Comparison of ENCODE assay signal across 20 mouse cellular contexts in genomic region chr3:101902344-101902743, GRCm38 (mm10). TPM values are rescaled to one million over a fixed set of nuclear protein-coding genes. Genes with fewer than 3 reads are reported as not detected.
DNase-seq lines count a peak whose midpoint lies in the region; ATAC-seq and TF ChIP-seq lines count a peak whose summit lies in the region.
"Had no signal": no experiment of that assay in that cellular context is flagged by ENCODE, and none has a peak within 500 bp of the region (broad histone marks: within the 10 kb centered on the region; RNA-seq: fewer than 3 reads in every experiment).

No protein-coding gene starts in this region.

- no peaks in the 10 kb centered on the region for H3K36me3 ChIP-seq in forebrain, embryonic 13.5 days (ENCODE audit: poor library complexity, severe bottlenecking)
- no peaks in the 10 kb centered on the region for H3K36me3 ChIP-seq in forebrain, embryonic 11.5 days (ENCODE audit: control insufficient read depth, insufficient read depth, low read length)
- 0 out of 2 replicates have a peak, but pooled peaks cover 2% of the 10 kb centered on the region for H3K36me3 ChIP-seq in heart, embryonic 12.5 days
- H3K36me3 ChIP-seq in heart, adult 2 months (ENCODE audit: control insufficient read depth, insufficient read depth, low read length), result peaks cover 9% of the 10 kb centered on the region
- no peaks in the 10 kb centered on the region for H3K36me3 ChIP-seq in kidney, postnatal 0 days (ENCODE audit: insufficient read depth, low read length)
- H3K36me3 ChIP-seq: hindbrain, embryonic 12.5 days; limb, embryonic 12.5 days; liver, embryonic 13.5 days had no signal

- TF ChIP-seq EP300 in heart, adult 2 months (IDR thresholded peaks at IDR 0.05; ENCODE audit: insufficient read depth, low read depth, low read length), result no peak

- H3K4me2 ChIP-seq in forebrain, embryonic 13.5 days, result no peak overlapping the region
- no peak overlapping the region for H3K4me2 ChIP-seq in forebrain, embryonic 11.5 days (ENCODE audit: low read depth, low read length, severe bottlenecking)
- peak overlapping the region; percentile 17; the same call in 1 of the 2 replicates for H3K4me2 ChIP-seq in heart, embryonic 12.5 days
- no peak overlapping the region for H3K4me2 ChIP-seq in kidney, postnatal 0 days (ENCODE audit: low read length)
- H3K4me2 ChIP-seq: embryonic facial prominence, embryonic 13.5 days; hindbrain, embryonic 12.5 days; limb, embryonic 12.5 days; liver, embryonic 13.5 days; midbrain, embryonic 11.5 days had no signal

- intact Hi-C loops in heart, adult 2 months (cut with DNase I), result no loop called here

- 71% methylated on average over 7 of the region's 7 CpGs for WGBS in forebrain, embryonic 13.5 days
- WGBS in forebrain, embryonic 11.5 days, result 74% methylated on average over 7 of the region's 7 CpGs
- WGBS in heart, embryonic 12.5 days, result 28% methylated on average over 7 of the region's 7 CpGs
- WGBS in heart, adult 2 months, result 31% methylated on average over 7 of the region's 7 CpGs
- WGBS in kidney, postnatal 0 days, result 36% methylated on average over 7 of the region's 7 CpGs

- no peak for TF ChIP-seq CTCF in heart, adult 2 months (IDR thresholded peaks at IDR 0.05)
- no peak for TF ChIP-seq CTCF in kidney, postnatal 0 days (IDR thresholded peaks at IDR 0.05; ENCODE audit: low read depth)
- no peak for TF ChIP-seq CTCF in brain, embryonic 14.5 days (IDR thresholded peaks at IDR 0.05; ENCODE audit: borderline replicate concordance, extremely low read depth, insufficient read depth, insufficient read length)

- H3K9me3 ChIP-seq in forebrain, embryonic 13.5 days (replicated peaks), result no peaks in the 10 kb centered on the region
- no peaks in the 10 kb centered on the region for H3K9me3 ChIP-seq in forebrain, embryonic 11.5 days (ENCODE audit: control insufficient read depth, low read length)
- H3K9me3 ChIP-seq in heart, embryonic 12.5 days (replicated peaks), result no peaks in the 10 kb centered on the region
- no peaks in the 10 kb centered on the region for H3K9me3 ChIP-seq in kidney, postnatal 0 days (replicated peaks; ENCODE audit: low read length)
- H3K9me3 ChIP-seq: embryonic facial prominence, embryonic 13.5 days; hindbrain, embryonic 12.5 days; limb, embryonic 12.5 days; liver, embryonic 13.5 days had no signal

- no peak overlapping the region for H3K9ac ChIP-seq in forebrain, embryonic 13.5 days
- H3K9ac ChIP-seq in forebrain, embryonic 11.5 days (ENCODE audit: low read length), result no peak overlapping the region
- H3K9ac ChIP-seq in heart, embryonic 12.5 days, result no peak overlapping the region
- no peak overlapping the region for H3K9ac ChIP-seq in heart, adult 2 months (ENCODE audit: low read depth, low read length)
- H3K9ac ChIP-seq in kidney, postnatal 0 days (ENCODE audit: low read depth, low read length), result no peak overlapping the region
- H3K9ac ChIP-seq: embryonic facial prominence, embryonic 13.5 days; hindbrain, embryonic 12.5 days; limb, embryonic 12.5 days; liver, embryonic 13.5 days had no signal

- no peaks in the 10 kb centered on the region for H3K79me2 ChIP-seq in heart, adult 2 months (replicated peaks; ENCODE audit: control insufficient read depth, insufficient read depth, low read length)

- no peak for ATAC-seq in forebrain, embryonic 13.5 days
- ATAC-seq in forebrain, embryonic 11.5 days (replicated peaks; ENCODE audit: low FRiP score), result no peak
- ATAC-seq in heart, embryonic 12.5 days (ENCODE audit: insufficient number of reproducible peaks, low FRiP score), result no peak
- ATAC-seq in kidney, postnatal 0 days (replicated peaks; ENCODE audit: low FRiP score, low read depth), result no peak
- ATAC-seq: CD4-positive, CD25-positive, alpha-beta regulatory T cell, adult 4 months; Patski had no signal

- TF ChIP-seq POLR2A in heart, adult 2 months (IDR thresholded peaks at IDR 0.05; ENCODE audit: insufficient read depth, low read depth, low read length), result no peak
- no peak for TF ChIP-seq POLR2A in brain, embryonic 14.5 days (IDR thresholded peaks at IDR 0.05; ENCODE audit: borderline replicate concordance, extremely low read depth, insufficient read depth, insufficient read length, poor library complexity, severe bottlenecking)

- no peak for DNase-seq in forebrain, embryonic 11.5 days (ENCODE audit: low spot score)
- DNase-seq in heart, adult 2 months, result no peak
- peak; percentile 45 for DNase-seq in kidney, postnatal 0 days (ENCODE audit: low spot score)
- no peak for DNase-seq in kidney, postnatal 25 days
- DNase-seq in brain, embryonic 14.5 days (ENCODE audit: low read depth), result peak; percentile 60
- DNase-seq in spleen, postnatal 36 days (ENCODE audit: low spot score in 2 of 2), result no peak
- DNase-seq: adrenal gland, adult 8-10 months; cerebellum, adult 9-11 months; liver, embryonic 13.5 days; retina, postnatal 1 day; thymus, postnatal 14 days had no signal

- H3K4me1 ChIP-seq in forebrain, embryonic 13.5 days, result peaks cover 9% of the 10 kb centered on the region; the same call in 1 of the 2 replicates
- H3K4me1 ChIP-seq in forebrain, embryonic 11.5 days (replicated peaks; ENCODE audit: control insufficient read depth, insufficient read depth, low read length), result no peaks in the 10 kb centered on the region
- H3K4me1 ChIP-seq in heart, embryonic 12.5 days (replicated peaks), result peaks cover 51% of the 10 kb centered on the region
- peaks cover 1% of the 10 kb centered on the region; the same call in 1 of the 2 replicates for H3K4me1 ChIP-seq in heart, adult 2 months (ENCODE audit: control insufficient read depth, insufficient read depth, low read length)
- 0 out of 2 replicates have a peak, but pooled peaks cover 13% of the 10 kb centered on the region for H3K4me1 ChIP-seq in kidney, postnatal 0 days (replicated peaks; ENCODE audit: insufficient read depth, low read length)
- H3K4me1 ChIP-seq: embryonic facial prominence, embryonic 13.5 days had no signal

- no peak overlapping the region for H3K4me3 ChIP-seq in forebrain, embryonic 13.5 days
- H3K4me3 ChIP-seq in forebrain, embryonic 11.5 days (ENCODE audit: low read depth, low read length), result no peak overlapping the region
- H3K4me3 ChIP-seq in heart, embryonic 12.5 days, result no peak overlapping the region
- no peak overlapping the region for H3K4me3 ChIP-seq in heart, adult 2 months
- no peak overlapping the region for H3K4me3 ChIP-seq in kidney, postnatal 0 days (replicated peaks; ENCODE audit: low read depth, low read length)
- H3K4me3 ChIP-seq: embryonic facial prominence, embryonic 13.5 days; hindbrain, embryonic 12.5 days; limb, embryonic 12.5 days; liver, embryonic 13.5 days had no signal

- H3K27me3 ChIP-seq in forebrain, embryonic 13.5 days, result no peaks in the 10 kb centered on the region
- no peaks in the 10 kb centered on the region for H3K27me3 ChIP-seq in forebrain, embryonic 11.5 days (ENCODE audit: control insufficient read depth, insufficient read depth, low read length)
- no peaks in the 10 kb centered on the region for H3K27me3 ChIP-seq in heart, embryonic 12.5 days (replicated peaks)
- no peaks in the 10 kb centered on the region for H3K27me3 ChIP-seq in heart, adult 2 months (ENCODE audit: control insufficient read depth, insufficient read depth, low read length)
- H3K27me3 ChIP-seq in kidney, postnatal 0 days (ENCODE audit: insufficient read depth, low read length), result no peaks in the 10 kb centered on the region
- H3K27me3 ChIP-seq: embryonic facial prominence, embryonic 13.5 days; hindbrain, embryonic 12.5 days; limb, embryonic 12.5 days; liver, embryonic 13.5 days; Patski had no signal

- H3K27ac ChIP-seq in forebrain, embryonic 13.5 days, result peak overlapping the region; percentile 2; the same call in 1 of the 2 replicates
- H3K27ac ChIP-seq in forebrain, embryonic 11.5 days (ENCODE audit: low read depth, low read length), result no peak overlapping the region
- peak overlapping the region; percentile 81 for H3K27ac ChIP-seq in heart, embryonic 12.5 days (ENCODE audit: poor library complexity, severe bottlenecking)
- H3K27ac ChIP-seq in heart, adult 2 months, result no peak overlapping the region
- H3K27ac ChIP-seq in kidney, postnatal 0 days, result no peak overlapping the region
- H3K27ac ChIP-seq: hindbrain, embryonic 12.5 days; limb, embryonic 12.5 days; liver, embryonic 13.5 days had no signal

RNA-seq across cellular contexts. Expression of gene Slc22a15, which starts 21.9 kb away (rescaled TPM):
- polyA plus RNA-seq in forebrain, embryonic 13.5 days (2015; fragmentation: Nextera tagmentation; extraction: Ambion mirVana), result 4.8 and 5.5 TPM in 2 replicates
- 5.5 and 5.7 TPM in 2 replicates for polyA plus RNA-seq in forebrain, embryonic 11.5 days (2014; fragmentation: Nextera tagmentation; extraction: Ambion mirVana)
- polyA plus RNA-seq in heart, embryonic 12.5 days (2016; fragmentation: Nextera tagmentation; extraction: Ambion mirVana), result 7.7 and 8.2 TPM in 2 replicates
- total RNA-seq in heart, adult 2 months (2021), result 1 to 10 TPM; 1.8 to 1.9 TPM
- 2.4 and 3.8 TPM in 2 replicates for polyA plus RNA-seq in heart, adult 2 months (2012; rRNA removed)
- polyA plus RNA-seq in kidney, postnatal 0 days (2015; fragmentation: Nextera tagmentation; extraction: Ambion mirVana), result 3.7 and 4.3 TPM in 2 replicates
- 11.5 and 15.9 TPM in 2 replicates for polyA plus RNA-seq in brain, embryonic 14.5 days (2012; rRNA removed)

RNA-seq across cellular contexts. Expression of gene Mab21l3, which starts 53.6 kb away (rescaled TPM):
- 0.50 and 0.54 TPM in 2 replicates for polyA plus RNA-seq in forebrain, embryonic 13.5 days (2015; fragmentation: Nextera tagmentation; extraction: Ambion mirVana)
- polyA plus RNA-seq in forebrain, embryonic 11.5 days (2014; fragmentation: Nextera tagmentation; extraction: Ambion mirVana), result 0.92 and 1.2 TPM in 2 replicates
- polyA plus RNA-seq in heart, embryonic 12.5 days (2016; fragmentation: Nextera tagmentation; extraction: Ambion mirVana), result 0.32 and 0.62 TPM in 2 replicates
- total RNA-seq in heart, adult 2 months (2021), result not detected
- polyA plus RNA-seq in heart, adult 2 months (2012; rRNA removed), result 0.16 TPM in 1 of 2 replicates, not detected in the other
- polyA plus RNA-seq in kidney, postnatal 0 days (2015; fragmentation: Nextera tagmentation; extraction: Ambion mirVana), result 1.0 TPM in 2 replicates
- polyA plus RNA-seq in brain, embryonic 14.5 days (2012; rRNA removed), result 0.51 and 0.55 TPM in 2 replicates
- total RNA-seq: gastrocnemius, adult 18-20 months had no signal
- polyA plus RNA-seq: CD4-positive, CD25-positive, alpha-beta regulatory T cell, adult 4 months had no signal

Comparison
In these comparisons a context has a peak if more than half of its experiments do, and no peak if none do; other contexts are left out.
1. H3K27ac ChIP-seq: peak in forebrain, embryonic 13.5 days (single experiment) and heart, embryonic 12.5 days (single experiment); none in forebrain, embryonic 11.5 days (single experiment), heart, adult 2 months (single experiment) and kidney, postnatal 0 days (single experiment).
2. DNase-seq: peak in kidney, postnatal 0 days (single experiment) and brain, embryonic 14.5 days (single experiment); none in forebrain, embryonic 11.5 days (single experiment), heart, adult 2 months (0 of 2), kidney, postnatal 25 days (0 of 2) and spleen, postnatal 36 days (0 of 2).